Mouse (Mus musculus) stomach, embryonic 14.5 days (tissue): ENCODE measurements around the gene Glo1. TPM values are rescaled to one million over a fixed set of nuclear protein-coding genes. Genes with fewer than 3 reads are reported as not detected.

Source experiments
- ATAC-seq: fragments of 200-750 bp; cut with Nextera tagmentation; 2 replicates; pipeline ENCODE4 v1.8.0; 2017; ENCODE audit warnings: low read depth, moderate TSS enrichment; ENCODE audit not compliant: insufficient number of reproducible peaks, insufficient read depth, low FRiP score
- H3K27ac ChIP-seq: fragments of 300-500 bp; sonication (generic); 2 replicates; pipeline ENCODE4 v1.5.1; 2014; ENCODE audit warnings: mild to moderate bottlenecking, low read length, moderate library complexity, mixed read lengths
- H3K27me3 ChIP-seq: fragments of 300-500 bp; sonication (generic); 2 replicates; pipeline ENCODE4 v1.6.1; 2014; ENCODE audit warnings: low read length, control low read depth, mixed read lengths; ENCODE audit not compliant: control insufficient read depth, insufficient read depth
- H3K36me3 ChIP-seq: fragments of 300-500 bp; sonication (generic); 2 replicates; pipeline ENCODE4 v1.6.1; 2014; ENCODE audit warnings: mild to moderate bottlenecking, control low read depth, low read length, moderate library complexity, mixed read lengths; ENCODE audit not compliant: control insufficient read depth, insufficient read depth
- H3K4me1 ChIP-seq: fragments of 300-500 bp; sonication (generic); 2 replicates; pipeline ENCODE4 v1.6.1; 2014; ENCODE audit warnings: low read length, control low read depth, mixed read lengths; ENCODE audit not compliant: control insufficient read depth, insufficient read depth
- H3K4me2 ChIP-seq: fragments of 300-500 bp; sonication (generic); replicated peaks from 2 replicates; pipeline ENCODE4 v1.6.1; 2014; ENCODE audit warnings: low read depth, low read length, control low read depth
- H3K4me3 ChIP-seq: fragments of 300-500 bp; sonication (generic); 2 replicates; pipeline ENCODE4 v1.5.1; 2014; ENCODE audit warnings: low read depth, low read length, control low read depth
- H3K9ac ChIP-seq: fragments of 300-500 bp; sonication (generic); replicated peaks from 2 replicates; pipeline ENCODE4 v1.6.1; 2014; ENCODE audit warnings: low read depth, mild to moderate bottlenecking, control low read depth, low read length, moderate library complexity, mixed read lengths
- H3K9me3 ChIP-seq: fragments of 300-500 bp; sonication (generic); 2 replicates; pipeline ENCODE4 v1.6.1; 2016; ENCODE audit warnings: low read depth, low read length, control low read depth; ENCODE audit not compliant: control insufficient read depth
- WGBS: fragments of 180-500 bp; shearing (Covaris S2); extraction: QIAGEN DNeasy Blood & Tissue Kit; methylation state at CpG from one replicate; pipeline ENCODE4 v1.1.7; 2014; 5-methylcytosine and 5-hydroxymethylcytosine counted together
- polyA plus RNA-seq: library from polyadenylated mRNA; unstranded; fragments of >200 nt; fragmentation: Nextera tagmentation; extraction: Ambion mirVana; gene quantifications from 2 replicates; pipeline ENCODE4 v1.2.1, GENCODE M21; 2014

The Glo1 gene
- polyA plus RNA-seq, 1 experiment from 2014 or later = 240 TPM

DNA sequence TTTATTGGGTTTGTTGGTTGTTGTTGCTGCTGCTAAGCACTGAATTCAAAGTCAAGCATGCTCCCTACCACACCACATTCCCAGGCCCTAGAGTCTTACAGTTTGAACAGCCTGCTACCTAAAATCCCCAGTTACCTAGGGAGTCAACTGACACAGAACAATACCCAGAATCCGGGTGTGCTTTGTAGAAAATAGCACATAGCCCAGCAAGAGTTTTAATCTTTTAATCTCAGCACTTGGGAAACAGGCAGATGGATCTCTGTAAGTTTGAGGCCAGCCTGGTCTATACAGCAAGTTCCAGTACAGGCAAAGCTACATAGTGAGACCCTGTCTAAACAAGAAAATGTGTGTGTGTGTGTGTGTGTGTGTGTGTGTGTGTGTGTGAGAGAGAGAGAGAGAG lies 15.9 kb downstream of the Glo1 start:
- Histone ChIP-seq H3K4me1 (peaks cover 5% of the 10 kb centered on the region), H3K36me3 (0 out of 2 replicates have a peak, but pooled peaks cover 4% of the 10 kb centered on the region), H3K27me3 (no peaks in the 10 kb centered on the region), H3K4me3 (no peak overlapping the region), H3K9me3 (no peaks in the 10 kb centered on the region), H3K4me2 (no peak overlapping the region), H3K9ac (no peak overlapping the region), H3K27ac (no peak overlapping the region)
- 71% methylated on average over 1 of the region's 1 CpGs for WGBS
- no peak for ATAC-seq

DNA sequence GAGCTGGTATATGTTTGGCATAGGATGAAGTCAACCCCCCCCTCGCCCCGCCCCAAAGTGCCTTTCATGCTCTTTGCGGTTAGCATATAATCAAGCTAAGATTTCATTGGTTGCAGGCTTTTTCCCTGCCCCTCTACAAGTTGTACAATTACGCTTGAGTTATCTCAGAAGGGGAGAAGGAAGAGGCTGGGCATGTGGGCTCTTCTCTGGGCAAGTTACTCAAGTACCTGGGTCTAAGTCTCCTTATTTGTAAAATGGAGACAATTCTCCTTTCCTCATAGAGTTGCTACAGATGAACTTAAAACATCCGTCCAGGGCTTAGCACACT lies 16.7 kb downstream of the Glo1 start:
- H3K27me3 ChIP-seq = no peaks in the 10 kb centered on the region
- H3K27ac ChIP-seq = no peak overlapping the region
- 0 out of 2 replicates have a peak, but pooled peaks cover 4% of the 10 kb centered on the region for H3K36me3 ChIP-seq
- H3K4me3 ChIP-seq = no peak overlapping the region
- WGBS = 92% methylated on average over 5 of the region's 5 CpGs
- ATAC-seq = no peak
- H3K4me2 ChIP-seq = no peak overlapping the region
- H3K4me1 ChIP-seq = peaks cover 5% of the 10 kb centered on the region
- no peaks in the 10 kb centered on the region for H3K9me3 ChIP-seq
- H3K9ac ChIP-seq = no peak overlapping the region

DNA sequence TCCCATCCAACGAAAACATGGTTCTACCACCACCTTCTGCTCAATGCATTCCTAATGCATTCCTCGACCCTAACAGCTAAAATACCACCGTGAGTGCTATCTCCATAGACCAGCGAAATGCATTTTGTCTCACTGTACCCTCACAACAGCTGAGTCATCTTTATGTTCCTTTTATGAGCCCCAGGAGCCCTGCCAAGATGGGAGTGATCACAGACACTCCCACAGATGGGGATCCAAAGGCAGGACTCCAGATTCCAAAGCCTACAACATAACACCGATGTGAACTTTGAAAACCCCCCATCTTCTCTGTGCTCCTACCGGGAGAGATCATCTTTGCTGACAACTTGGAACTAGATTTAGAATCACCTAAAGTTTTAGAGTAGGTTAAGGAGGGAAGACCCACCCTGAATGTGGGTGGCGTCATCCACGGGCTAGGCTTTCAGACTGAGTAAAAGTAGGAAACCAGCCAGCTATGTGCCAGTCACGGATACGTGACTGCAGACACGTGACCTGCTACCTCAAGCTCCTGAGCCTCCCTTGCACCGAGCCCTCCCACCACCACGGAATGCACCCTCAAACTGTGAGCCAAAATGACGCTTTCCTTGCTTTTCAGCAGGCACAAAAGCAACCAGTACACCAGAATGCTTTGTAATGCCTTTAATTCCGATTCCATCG lies 17.2 kb downstream of the Glo1 start:
- Histone ChIP-seq H3K27me3 (no peaks in the 10 kb centered on the region), H3K4me1 (peaks cover 5% of the 10 kb centered on the region), H3K9ac (no peak overlapping the region), H3K4me2 (no peak overlapping the region), H3K4me3 (no peak overlapping the region), H3K9me3 (no peaks in the 10 kb centered on the region), H3K27ac (no peak overlapping the region), H3K36me3 (0 out of 2 replicates have a peak, but pooled peaks cover 4% of the 10 kb centered on the region)
- WGBS = 81% methylated on average over 16 of the region's 16 CpGs
- no peak for ATAC-seq

DNA sequence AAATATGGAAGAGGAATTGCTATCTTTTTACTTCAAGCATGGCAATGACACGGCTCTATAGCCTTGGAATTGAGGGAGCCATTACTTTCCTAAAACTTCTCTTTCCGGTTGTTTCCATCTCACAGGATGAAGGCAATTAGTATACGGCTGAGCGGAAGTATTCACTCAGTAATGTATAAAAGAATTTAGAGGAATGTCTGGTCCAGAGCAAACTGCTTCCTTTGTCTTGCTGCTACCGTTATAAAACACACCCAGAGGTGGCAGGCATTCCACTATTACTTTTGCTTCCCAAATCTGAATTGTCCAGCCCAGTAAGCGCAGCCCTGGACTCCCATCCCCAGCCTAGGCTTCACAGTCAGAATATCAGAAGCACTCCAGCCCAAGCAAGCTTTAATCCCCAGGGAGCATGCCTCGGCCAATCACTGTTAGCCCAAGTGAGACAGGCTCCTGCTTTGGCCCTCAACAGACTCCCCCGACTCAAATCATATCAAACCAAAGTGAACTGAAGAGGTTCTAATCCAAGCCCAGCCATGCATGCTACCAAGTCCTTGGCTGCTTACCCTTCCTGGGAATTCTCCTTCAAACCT lies 18.7 kb downstream of the Glo1 start:
- WGBS = 73% methylated on average over 8 of the region's 8 CpGs
- Histone ChIP-seq H3K27me3 (no peaks in the 10 kb centered on the region), H3K36me3 (peaks cover 8% of the 10 kb centered on the region; the same call in 1 of the 2 replicates), H3K9me3 (no peaks in the 10 kb centered on the region), H3K4me1 (peaks cover 5% of the 10 kb centered on the region), H3K4me3 (no peak overlapping the region), H3K4me2 (no peak overlapping the region), H3K27ac (no peak overlapping the region), H3K9ac (no peak overlapping the region)
- no peak for ATAC-seq

DNA sequence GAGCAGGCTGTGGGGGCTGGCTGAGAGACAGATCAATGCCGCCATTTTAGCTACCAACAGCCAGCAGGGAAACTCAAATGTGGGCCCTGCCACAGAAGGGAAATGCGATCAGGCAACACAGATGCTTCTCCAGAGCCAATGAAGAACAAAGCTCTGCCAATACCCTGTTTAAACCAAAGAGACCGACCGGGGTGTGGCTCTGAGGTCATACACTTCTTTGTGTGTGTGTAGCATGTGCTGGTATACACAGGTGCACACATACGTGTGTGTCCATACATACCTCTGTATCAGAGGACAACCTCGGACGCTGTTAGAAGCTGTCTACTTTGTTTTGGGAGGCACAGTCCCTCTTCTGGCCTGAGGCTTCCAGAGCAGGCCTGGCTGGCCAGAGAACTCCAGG lies 19.3 kb downstream of the Glo1 start:
- Histone ChIP-seq H3K9me3 (no peaks in the 10 kb centered on the region), H3K27me3 (no peaks in the 10 kb centered on the region), H3K4me1 (peaks cover 5% of the 10 kb centered on the region), H3K9ac (no peak overlapping the region), H3K4me3 (no peak overlapping the region), H3K27ac (no peak overlapping the region), H3K36me3 (peaks cover 14% of the 10 kb centered on the region; the same call in 1 of the 2 replicates), H3K4me2 (no peak overlapping the region)
- 94% methylated on average over 7 of the region's 7 CpGs for WGBS
- no peak for ATAC-seq

DNA sequence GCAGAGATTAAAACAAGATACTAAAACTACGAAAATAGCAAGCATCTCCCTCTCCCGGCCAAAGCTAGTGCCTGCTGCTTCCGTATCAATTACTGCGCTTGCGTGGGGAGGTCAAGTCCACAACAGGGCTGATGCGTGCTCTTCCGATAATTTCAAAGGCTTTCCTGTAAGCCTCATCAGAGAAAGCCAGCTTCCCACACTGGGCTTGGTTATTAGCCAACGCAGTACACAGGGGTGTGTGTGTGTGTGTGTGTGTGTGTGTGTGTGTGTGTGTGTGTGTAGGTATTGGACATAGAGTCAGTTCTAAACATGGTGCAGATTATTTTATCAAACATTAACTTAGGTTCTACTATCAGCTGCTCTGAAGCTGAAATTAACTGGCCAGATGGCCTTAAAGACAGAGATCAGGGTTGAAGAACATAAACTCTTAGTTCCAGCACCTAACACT lies 20.0 kb downstream of the Glo1 start:
- no peak for ATAC-seq
- Histone ChIP-seq H3K9me3 (no peaks in the 10 kb centered on the region), H3K4me3 (no peak overlapping the region), H3K27ac (no peak overlapping the region), H3K4me1 (peaks cover 5% of the 10 kb centered on the region), H3K27me3 (no peaks in the 10 kb centered on the region), H3K9ac (no peak overlapping the region), H3K4me2 (no peak overlapping the region), H3K36me3 (peaks cover 14% of the 10 kb centered on the region; the same call in 1 of the 2 replicates)
- 89% methylated on average over 8 of the region's 8 CpGs for WGBS

DNA sequence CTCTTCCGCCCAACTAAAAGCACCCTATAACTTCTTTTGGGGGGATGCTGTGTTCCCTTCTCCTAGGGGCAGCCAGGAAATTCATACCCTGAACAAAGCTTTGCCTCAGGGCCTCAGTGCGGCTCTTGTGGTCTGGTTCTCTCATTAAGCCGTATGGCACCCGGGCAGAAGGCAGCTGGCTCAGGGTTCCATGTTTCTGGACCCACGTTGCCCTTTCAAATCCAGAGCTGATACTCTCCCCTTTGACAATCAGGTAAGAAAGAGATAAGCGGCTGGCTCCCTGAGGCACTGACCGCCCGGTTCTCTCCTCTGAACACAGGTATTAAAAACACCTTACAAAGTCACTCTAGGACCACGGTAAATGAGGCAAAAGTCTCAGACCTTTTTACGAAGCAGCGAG lies 20.5 kb downstream of the Glo1 start:
- no peak overlapping the region for H3K9ac ChIP-seq
- no peak overlapping the region for H3K4me3 ChIP-seq
- 88% methylated on average over 11 of the region's 11 CpGs for WGBS
- no peak for ATAC-seq
- peaks cover 14% of the 10 kb centered on the region; the same call in 1 of the 2 replicates for H3K36me3 ChIP-seq
- H3K9me3 ChIP-seq = no peaks in the 10 kb centered on the region
- peaks cover 1% of the 10 kb centered on the region for H3K4me1 ChIP-seq
- H3K27me3 ChIP-seq = no peaks in the 10 kb centered on the region
- no peak overlapping the region for H3K4me2 ChIP-seq
- no peak overlapping the region for H3K27ac ChIP-seq

DNA sequence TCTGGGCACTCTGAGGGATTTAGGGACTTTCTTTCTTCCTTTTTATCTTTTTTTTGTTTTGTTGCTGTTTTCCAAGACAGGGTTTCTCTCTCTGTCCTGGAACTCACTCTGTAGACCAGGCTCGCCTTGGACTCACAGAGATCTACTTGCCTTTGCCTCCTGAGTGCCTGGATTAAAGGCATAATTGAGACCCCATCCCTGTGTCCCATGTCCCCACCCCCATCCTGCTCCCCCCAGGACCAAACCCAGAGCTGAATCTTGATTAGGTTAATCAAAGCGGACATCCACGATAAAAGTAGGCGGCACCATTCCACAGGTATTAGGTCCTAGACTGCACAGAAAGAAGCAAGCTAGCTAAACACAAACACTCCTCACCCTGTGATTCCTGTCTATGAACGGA lies 21.7 kb downstream of the Glo1 start:
- Histone ChIP-seq H3K36me3 (peaks cover 17% of the 10 kb centered on the region; the same call in 1 of the 2 replicates), H3K4me3 (no peak overlapping the region), H3K27ac (no peak overlapping the region), H3K9ac (no peak overlapping the region), H3K9me3 (no peaks in the 10 kb centered on the region), H3K27me3 (no peaks in the 10 kb centered on the region), H3K4me1 (no peaks in the 10 kb centered on the region), H3K4me2 (no peak overlapping the region)
- ATAC-seq = no peak
- WGBS = 86% methylated on average over 5 of the region's 5 CpGs
